Mouse (Mus musculus) cerebellum, adult 2 months (tissue): ENCODE measurements around the gene Dcun1d2. TPM values are rescaled to one million over a fixed set of nuclear protein-coding genes. Genes with fewer than 3 reads are reported as not detected.
A peak's percentile ranks its signal among the peaks of the same experiment; 100 is the strongest.

ENCODE experiments used
- DNase-seq, 2 experiments: peaks; one replicate each; pipeline ENCODE4 v3.0.0; 2021
- H3K27ac ChIP-seq: fragments of 200-500 bp; 2 replicates; pipeline ENCODE4 v1.5.1; 2012; ENCODE audit warnings: low read length, control low read depth, inconsistent platforms; ENCODE audit not compliant: insufficient read depth
- H3K27me3 ChIP-seq: fragments of 200-500 bp; 2 replicates; pipeline ENCODE4 v1.6.1; 2012; ENCODE audit warnings: inconsistent platforms, mild to moderate bottlenecking, low read length, moderate library complexity; ENCODE audit not compliant: control insufficient read depth, insufficient read depth
- H3K4me1 ChIP-seq: fragments of 200-500 bp; 2 replicates; pipeline ENCODE4 v1.6.1; 2011; ENCODE audit warnings: low read length; ENCODE audit not compliant: control insufficient read depth, insufficient read depth
- H3K4me3 ChIP-seq: fragments of 200-500 bp; replicated peaks from 2 replicates; pipeline ENCODE3; 2011; ENCODE audit warnings: mild to moderate bottlenecking, low read depth, low read length, control low read depth; ENCODE audit not compliant: insufficient read depth
- CTCF ChIP-seq: fragments of 200-500 bp; IDR thresholded peaks from 2 replicates; pipeline ENCODE4 v1.5.1; 2011; ENCODE audit warnings: low read depth, mild to moderate bottlenecking, control low read depth, low read length, moderate library complexity, borderline replicate concordance; ENCODE audit not compliant: insufficient read depth
- POLR2A ChIP-seq: fragments of 200-500 bp; IDR thresholded peaks from 2 replicates; pipeline ENCODE4 v1.6.1; 2011; ENCODE audit warnings: low read length, control low read depth, borderline replicate concordance; ENCODE audit not compliant: insufficient read depth
- WGBS: fragments of 180-500 bp; shearing (Covaris S2); methylation state at CpG from one replicate; pipeline ENCODE4 v1.1.7; 2018; 5-methylcytosine and 5-hydroxymethylcytosine counted together
- polyA plus RNA-seq: library from polyadenylated mRNA; depleted of rRNA; stranded (reverse); fragments of >200 nt; gene quantifications from 2 replicates; pipeline ENCODE4 v1.2.3, GENCODE M21; 2012; rRNA removed

Gene Dcun1d2
- polyA plus RNA-seq, 1 experiment: 62.3 TPM

DNA sequence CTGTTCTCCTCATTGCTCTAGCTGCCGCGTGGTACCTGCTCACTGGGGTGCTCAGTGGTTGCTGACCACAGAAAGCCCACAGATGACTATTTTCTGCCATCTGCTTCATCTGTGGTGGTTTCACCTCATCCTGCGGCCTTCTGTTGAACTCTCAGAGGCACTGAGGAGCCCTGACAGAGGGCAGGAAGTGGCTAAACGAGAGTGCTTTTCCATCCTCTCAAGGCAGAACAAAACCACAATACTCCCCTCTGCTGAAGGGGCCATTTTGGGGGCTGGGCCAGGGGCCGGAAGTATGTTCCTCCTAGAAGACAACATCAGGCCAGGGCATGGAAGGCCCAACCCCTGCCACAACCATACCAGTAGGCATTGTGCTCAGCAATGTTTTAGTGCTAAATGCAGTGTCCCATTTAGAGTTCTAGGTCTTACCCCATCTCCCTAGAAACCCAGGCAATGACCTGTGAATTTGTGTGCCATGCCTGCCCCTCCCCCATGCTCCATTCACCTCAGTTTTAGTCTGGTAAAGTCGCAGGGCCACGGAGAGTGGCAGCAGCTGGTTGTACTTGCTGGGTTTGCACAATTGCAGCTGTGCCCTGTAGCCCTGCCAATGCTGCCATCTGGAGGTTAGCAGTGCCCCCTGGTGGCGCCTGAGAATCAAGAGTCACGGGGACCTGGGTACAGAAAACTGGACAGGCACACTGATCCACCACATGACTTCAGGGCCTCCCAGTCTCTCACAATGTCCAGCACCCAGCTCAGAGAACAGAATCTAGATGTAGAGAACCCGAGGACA, 74.3 kb downstream of the Dcun1d2 start:
- 21% methylated on average over 10 of the region's 10 CpGs for WGBS
- no peak overlapping the region for H3K27ac ChIP-seq
- H3K4me3 ChIP-seq: no peak overlapping the region
- no peak for TF ChIP-seq POLR2A
- TF ChIP-seq CTCF: peak; percentile 72
- H3K27me3 ChIP-seq: no peaks in the 10 kb centered on the region
- DNase-seq: peak; percentile 58 to 68
- no peaks in the 10 kb centered on the region for H3K4me1 ChIP-seq

GRCm38 (mm10) chr8:13209770-13210169, 78.2 kb downstream of the Dcun1d2 start:
- no peak overlapping the region for H3K27ac ChIP-seq
- H3K4me3 ChIP-seq: no peak overlapping the region
- H3K27me3 ChIP-seq: no peaks in the 10 kb centered on the region
- no peak for DNase-seq
- WGBS: 39% methylated on average over 1 of the region's 1 CpGs
- H3K4me1 ChIP-seq: no peaks in the 10 kb centered on the region
- no peak for TF ChIP-seq CTCF

GRCm38 (mm10) chr8:13208627-13209355, 79.1 kb downstream of the Dcun1d2 start:
- Histone ChIP-seq H3K27me3 (no peaks in the 10 kb centered on the region), H3K4me1 (no peaks in the 10 kb centered on the region), H3K4me3 (no peak overlapping the region), H3K27ac (no peak overlapping the region)
- 23% methylated on average over 6 of the region's 6 CpGs for WGBS
- no peak for TF ChIP-seq CTCF
- no peak for TF ChIP-seq POLR2A
- no peak for DNase-seq

DNA sequence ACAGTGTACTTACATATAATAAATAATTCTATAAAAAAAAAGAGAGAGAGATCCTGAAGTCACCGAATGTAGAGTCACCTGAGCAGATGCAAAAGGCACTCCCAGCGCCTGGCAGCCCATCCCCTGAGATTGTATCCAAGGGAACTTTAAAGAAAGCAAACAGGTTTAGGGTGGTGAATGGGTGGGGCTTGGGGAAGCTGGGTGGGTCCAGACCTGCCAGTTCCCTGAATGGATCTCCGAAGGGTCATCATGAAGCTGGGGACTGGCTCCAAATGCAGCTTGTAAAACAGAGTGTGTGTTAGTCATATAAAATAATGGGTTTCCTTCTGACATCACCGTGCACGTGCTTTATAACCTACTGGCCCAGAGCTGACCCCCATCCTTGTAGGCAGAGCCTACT, 81.6 kb downstream of the Dcun1d2 start:
- Histone ChIP-seq H3K4me1 (no peaks in the 10 kb centered on the region), H3K27ac (no peak overlapping the region), H3K27me3 (no peaks in the 10 kb centered on the region), H3K4me3 (no peak overlapping the region)
- no peak for TF ChIP-seq CTCF
- no peak for TF ChIP-seq POLR2A
- 60% methylated on average over 5 of the region's 5 CpGs for WGBS
- DNase-seq: no peak

Other genes starting within 250 kb of the Dcun1d2 start
- gene Proz, start 227.2 kb downstream of the Dcun1d2 start, polyA plus RNA-seq: 0.03 and 0.07 TPM in 2 replicates
- 39.0 and 39.6 TPM in 2 replicates for gene Pcid2, start 182.7 kb downstream of the Dcun1d2 start, polyA plus RNA-seq
- gene Cul4a, start 182.5 kb downstream of the Dcun1d2 start, polyA plus RNA-seq: 54.5 and 57.0 TPM in 2 replicates
- gene Lamp1, start 129.0 kb downstream of the Dcun1d2 start, polyA plus RNA-seq: 554 and 555 TPM in 2 replicates
- 6.8 and 8.0 TPM in 2 replicates for gene Grtp1, start 87.5 kb downstream of the Dcun1d2 start, polyA plus RNA-seq
- 2.2 and 2.5 TPM in 2 replicates for gene Adprhl1, start 34.0 kb downstream of the Dcun1d2 start, polyA plus RNA-seq
- gene Tmco3, start 59 bp upstream of the Dcun1d2 start, polyA plus RNA-seq: 46.9 and 55.2 TPM in 2 replicates
- 72.1 and 74.7 TPM in 2 replicates for gene Tfdp1, start 50.6 kb upstream of the Dcun1d2 start, polyA plus RNA-seq
- not detected in 2 replicates for gene Atp4b, start 108.7 kb upstream of the Dcun1d2 start, polyA plus RNA-seq
- 0.02 and 0.05 TPM in 2 replicates for gene Grk1, start 117.0 kb upstream of the Dcun1d2 start, polyA plus RNA-seq
- 1.0 and 1.4 TPM in 2 replicates for gene Tmem255b, start 147.1 kb upstream of the Dcun1d2 start, polyA plus RNA-seq
- 141 and 145 TPM in 2 replicates for gene Gas6, start 206.4 kb upstream of the Dcun1d2 start, polyA plus RNA-seq